ENCODE assay signal across 8 mouse cellular contexts in the genomic region with DNA sequence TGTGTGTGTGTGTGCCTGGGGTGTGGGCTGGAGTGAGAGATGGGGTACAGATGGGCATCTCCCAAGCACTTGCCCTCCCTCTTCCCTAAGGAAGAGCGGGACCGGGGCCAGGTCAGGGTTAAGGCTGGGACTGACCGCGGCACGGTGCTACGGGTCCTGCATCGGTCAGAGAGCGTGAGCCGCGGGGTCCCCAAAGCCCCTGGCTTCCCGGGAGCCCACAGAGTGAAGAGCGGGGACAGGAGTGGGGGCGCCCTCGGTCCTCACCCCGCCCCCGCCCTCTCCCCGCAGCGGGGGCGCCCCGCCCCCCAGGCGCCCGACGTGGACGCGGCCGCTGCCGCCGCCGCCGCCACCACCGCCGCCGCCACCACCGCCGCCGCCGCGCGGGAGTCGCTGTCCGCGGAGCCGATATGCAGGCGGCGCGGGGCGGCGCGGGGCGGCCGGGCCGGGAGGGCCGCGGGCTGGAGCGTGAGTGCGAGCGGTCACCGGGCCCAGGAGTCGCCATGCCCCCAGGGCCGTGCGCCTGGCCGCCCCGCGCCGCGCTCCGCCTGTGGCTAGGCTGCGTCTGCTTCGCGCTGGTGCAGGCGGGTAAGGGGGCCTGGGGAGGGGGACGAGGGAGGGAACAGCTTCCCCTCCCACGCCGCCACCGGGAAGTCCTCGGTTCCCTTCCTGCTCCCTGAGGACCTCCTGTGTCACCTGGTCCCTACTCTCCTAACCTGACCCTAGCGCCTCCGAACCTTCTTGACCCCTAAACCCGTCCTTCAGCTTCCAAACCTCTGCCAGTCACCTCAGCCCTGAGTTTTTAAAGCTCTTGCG. TPM values are rescaled to one million over a fixed set of nuclear protein-coding genes. Genes with fewer than 3 reads are reported as not detected.
DNase-seq lines count a peak whose midpoint lies in the region; ATAC-seq and TF ChIP-seq lines count a peak whose summit lies in the region.

A gene (plus strand): TSS at position 421 of the 813 bp plus-strand sequence.

- peaks cover 26% of the 10 kb centered on the region for H3K4me1 ChIP-seq in E14TG2a.4 (replicated peaks; ENCODE audit: low read depth, low read length)
- H3K4me1 ChIP-seq in embryonic facial prominence, embryonic 15.5 days = peaks cover 35% of the 10 kb centered on the region
- H3K4me1 ChIP-seq in olfactory bulb, adult 2 months (ENCODE audit: control insufficient read depth, insufficient read depth, low read length) = peaks cover 47% of the 10 kb centered on the region

- no peak for TF ChIP-seq POLR2A in olfactory bulb, adult 2 months (IDR thresholded peaks at IDR 0.05; ENCODE audit: insufficient read depth, low read depth, low read length)

- peak within 1 kb of the TSS; percentile 93 for H3K4me2 ChIP-seq in embryonic facial prominence, embryonic 15.5 days (replicated peaks)

- peak; percentile 41 for DNase-seq in adrenal gland, adult 2 months
- no peak for DNase-seq in adrenal gland, adult 8-10 months
- peak in 1 of 2 experiments; percentile 35 for DNase-seq in heart, postnatal 10 days
- DNase-seq in left cerebral cortex, postnatal 4 days = no peak
- DNase-seq in frontal cortex, postnatal 36 days (ENCODE audit: low spot score in 2 of 2) = no peak

- ATAC-seq in embryonic facial prominence, embryonic 15.5 days (ENCODE audit: insufficient number of reproducible peaks, low FRiP score, low TSS enrichment, low read depth) = no peak

- peaks cover 65% of the 10 kb centered on the region for H3K27me3 ChIP-seq in E14TG2a.4 (ENCODE audit: insufficient read depth, low read length)
- H3K27me3 ChIP-seq in embryonic facial prominence, embryonic 15.5 days = peaks cover 21% of the 10 kb centered on the region

- H3K4me3 ChIP-seq in E14TG2a.4 (replicated peaks; ENCODE audit: low read length) = peak within 1 kb of the TSS; percentile 77
- peak within 1 kb of the TSS; percentile 56 for H3K4me3 ChIP-seq in embryonic facial prominence, embryonic 15.5 days (replicated peaks)
- peak within 1 kb of the TSS; percentile 68 for H3K4me3 ChIP-seq in olfactory bulb, adult 2 months (ENCODE audit: insufficient read depth, low read depth, low read length)

- H3K9me3 ChIP-seq in E14TG2a.4 (ENCODE audit: low read length) = no peaks in the 10 kb centered on the region
- no peaks in the 10 kb centered on the region for H3K9me3 ChIP-seq in embryonic facial prominence, embryonic 15.5 days (replicated peaks)

- TF ChIP-seq CTCF in E14TG2a.4 (conservative IDR thresholded peaks at IDR 0.05; ENCODE audit: low read length) = no peak
- TF ChIP-seq CTCF in olfactory bulb, adult 2 months (IDR thresholded peaks at IDR 0.05; ENCODE audit: insufficient read depth, low read depth, low read length) = no peak

- WGBS in embryonic facial prominence, embryonic 15.5 days = 2% methylated on average over 24 of the region's 80 CpGs
- WGBS in olfactory bulb, adult 2 months = 7% methylated on average over 75 of the region's 80 CpGs

- peak within 1 kb of the TSS; percentile 53 for H3K9ac ChIP-seq in embryonic facial prominence, embryonic 15.5 days

- intact Hi-C loops in heart, postnatal 10 days (cut with DNase I) = no loop called here
- intact Hi-C loops in left cerebral cortex, postnatal 4 days (cut with DNase I) = no loop called here

- H3K36me3 ChIP-seq in E14TG2a.4 (ENCODE audit: insufficient read depth, low read length) = no peaks in the 10 kb centered on the region
- no peaks in the 10 kb centered on the region for H3K36me3 ChIP-seq in embryonic facial prominence, embryonic 15.5 days

- no peak within 1 kb of the TSS for H3K27ac ChIP-seq in embryonic facial prominence, embryonic 15.5 days (replicated peaks)
- peak within 1 kb of the TSS; percentile 71 for H3K27ac ChIP-seq in olfactory bulb, adult 2 months (ENCODE audit: insufficient read depth, low read depth, low read length)

RNA-seq across cellular contexts. Expression of the gene that starts here (rescaled TPM):
- 1 to 10 TPM; 3.1 to 7.4 TPM for total RNA-seq in adrenal gland, adult 2 months (2021)
- polyA plus RNA-seq in adrenal gland, adult 2 months (2012; rRNA removed) = 2.6 and 5.7 TPM in 2 replicates
- total RNA-seq in adrenal gland, adult 8-10 months (2022) = 1 to 10 TPM; 3.7 to 6.3 (median 4.7) TPM
- 19.7 and 26.3 TPM in 2 replicates for polyA plus RNA-seq in embryonic facial prominence, embryonic 15.5 days (2015; fragmentation: Nextera tagmentation; extraction: Ambion mirVana)
- 100 to 1,000 TPM; 162 to 167 TPM for total RNA-seq in heart, postnatal 10 days (2021)
- total RNA-seq in left cerebral cortex, postnatal 4 days (2021) = 10 to 100 TPM; 16.4 to 18.0 TPM
- not detected in 2 replicates for polyA plus RNA-seq in olfactory bulb, adult 2 months (2012; ENCODE audit: insufficient read depth, insufficient read length, low replicate concordance, missing spikeins)

Comparison
In these comparisons a context has a peak if more than half of its experiments do, and no peak if none do; other contexts are left out.
1. RNA of the gene that starts here (total RNA-seq): 162 to 167 TPM in heart, postnatal 10 days; 16.4 to 18.0 TPM in left cerebral cortex, postnatal 4 days, 3.1 to 7.4 TPM in adrenal gland, adult 2 months and 3.7 to 6.3 TPM in adrenal gland, adult 8-10 months; every median in the first group is over 4 times any median in the second.
2. Peak in every context shown above with its lines, with median percentiles within 50 percentile points of each other: H3K4me3 ChIP-seq.